Mouse (Mus musculus): ENCODE data around the gene Gnb4.

The Gnb4 gene

GRCm38 (mm10) chr3:32616331-32617052 lies at the start of gene Gnb4:
Gene Gnb4, minus strand, starts transcription at chr3:32616585.
- peak; percentile 30 for DNase-seq (ENCODE audit: low read depth, low spot score)

- no peak for DNase-seq (ENCODE audit: low read depth, low spot score)
Observed at GRCm38 (mm10) chr3:32661556-32661930, 45.2 kb upstream of the Gnb4 start.

GRCm38 (mm10) chr3:32660831-32661555 lies 44.6 kb upstream of the Gnb4 start:
- DNase-seq (ENCODE audit: low read depth, low spot score): peak; percentile 14

GRCm38 (mm10) chr3:32660276-32660675 lies 43.9 kb upstream of the Gnb4 start:
- DNase-seq (ENCODE audit: low read depth, low spot score): peak; percentile 41

GRCm38 (mm10) chr3:32659506-32659905 lies 43.1 kb upstream of the Gnb4 start:
- DNase-seq (ENCODE audit: low read depth, low spot score): no peak

GRCm38 (mm10) chr3:32658821-32659220 lies 42.4 kb upstream of the Gnb4 start:
- DNase-seq (ENCODE audit: low read depth, low spot score): no peak

GRCm38 (mm10) chr3:32658401-32658800 lies 42.0 kb upstream of the Gnb4 start:
- peak; percentile 12 for DNase-seq (ENCODE audit: low read depth, low spot score)

- no peak for DNase-seq (ENCODE audit: low read depth, low spot score)
Observed at GRCm38 (mm10) chr3:32656398-32656994, 40.1 kb upstream of the Gnb4 start.

- DNase-seq (ENCODE audit: low read depth, low spot score): no peak
Observed at GRCm38 (mm10) chr3:32655994-32656393, 39.6 kb upstream of the Gnb4 start.

- DNase-seq (ENCODE audit: low read depth, low spot score): no peak
Observed at GRCm38 (mm10) chr3:32652739-32653138, 36.4 kb upstream of the Gnb4 start.

GRCm38 (mm10) chr3:32649284-32649683 lies 32.9 kb upstream of the Gnb4 start:
- DNase-seq (ENCODE audit: low read depth, low spot score): no peak

- DNase-seq (ENCODE audit: low read depth, low spot score): no peak
Observed at GRCm38 (mm10) chr3:32646918-32647317, 30.5 kb upstream of the Gnb4 start.

GRCm38 (mm10) chr3:32644751-32645150 lies 28.4 kb upstream of the Gnb4 start:
- no peak for DNase-seq (ENCODE audit: low read depth, low spot score)

GRCm38 (mm10) chr3:32642116-32642515 lies 25.7 kb upstream of the Gnb4 start:
- DNase-seq (ENCODE audit: low read depth, low spot score): no peak

GRCm38 (mm10) chr3:32638240-32638639 lies 21.9 kb upstream of the Gnb4 start:
- no peak for DNase-seq (ENCODE audit: low read depth, low spot score)

GRCm38 (mm10) chr3:32632760-32633264 lies 16.4 kb upstream of the Gnb4 start:
- DNase-seq (ENCODE audit: low read depth, low spot score): peak; percentile 46

- no peak for DNase-seq (ENCODE audit: low read depth, low spot score)
Observed at GRCm38 (mm10) chr3:32630210-32630609, 13.8 kb upstream of the Gnb4 start.

- no peak for DNase-seq (ENCODE audit: low read depth, low spot score)
Observed at GRCm38 (mm10) chr3:32628141-32628540, 11.8 kb upstream of the Gnb4 start.

- no peak for DNase-seq (ENCODE audit: low read depth, low spot score)
Observed at GRCm38 (mm10) chr3:32622106-32622505, 5.7 kb upstream of the Gnb4 start.

- DNase-seq (ENCODE audit: low read depth, low spot score): peak; percentile 66
Observed at GRCm38 (mm10) chr3:32621658-32622057, 5.3 kb upstream of the Gnb4 start.

- no peak for DNase-seq (ENCODE audit: low read depth, low spot score)
Observed at GRCm38 (mm10) chr3:32617053-32617642, 763 bp upstream of the Gnb4 start.

GRCm38 (mm10) chr3:32616006-32616330 lies 417 bp downstream of the Gnb4 start:
- peak; percentile 54 for DNase-seq (ENCODE audit: low read depth, low spot score)

Data from A20 (cell line).